Mouse (Mus musculus) testis, postnatal 10 days (tissue): ENCODE data around the gene Gprin3.

Source experiments
- DNase-seq: peaks from one replicate; pipeline ENCODE4 v3.0.0; 2021; ENCODE audit warnings: low spot score

The Gprin3 gene

DNA sequence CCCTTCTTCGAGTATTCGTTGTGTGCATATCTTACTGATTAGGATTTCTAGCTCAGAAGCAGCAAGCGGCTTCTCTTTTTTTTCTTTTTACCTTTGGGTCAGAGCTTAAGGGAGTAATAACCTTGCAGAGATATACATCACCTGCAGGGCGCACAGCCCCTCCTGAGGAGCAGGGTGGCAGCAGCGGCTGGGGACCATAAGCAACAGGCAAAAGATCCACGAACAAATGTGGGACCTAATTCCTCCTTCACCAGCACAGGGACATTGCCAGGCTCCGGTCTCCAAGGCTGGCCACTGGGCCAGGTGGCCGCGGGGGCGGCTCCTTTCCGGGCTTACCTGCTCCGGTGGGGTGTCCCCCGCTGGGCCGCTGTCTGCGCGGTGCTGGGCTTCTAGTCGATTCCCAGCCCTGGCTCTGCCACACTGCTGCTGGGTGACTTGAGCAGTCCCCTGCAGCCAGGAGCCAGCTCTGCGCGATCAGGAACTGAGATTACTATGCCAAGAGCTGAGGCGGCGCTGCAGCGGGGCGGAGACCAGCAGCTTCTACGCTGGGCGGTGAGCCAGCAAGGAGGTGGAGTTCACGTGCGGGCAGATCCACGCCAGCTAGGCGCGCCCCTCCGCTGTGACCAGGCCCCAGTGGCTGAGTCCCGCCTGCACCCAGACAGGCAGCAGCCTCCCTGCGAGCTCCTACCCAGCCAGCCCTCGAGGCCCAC is at the start of gene Gprin3:
Gprin3 (minus strand) TSS at position 471 of the 710 bp plus-strand sequence.
- DNase-seq = peak; percentile 88

GRCm38 (mm10) chr6:59458861-59459260 is 32.8 kb upstream of the Gprin3 start:
- DNase-seq = no peak

GRCm38 (mm10) chr6:59456116-59456515 is 30.0 kb upstream of the Gprin3 start:
- no peak for DNase-seq

- DNase-seq = no peak
These were observed 25.3 kb upstream of the Gprin3 start for GRCm38 (mm10) chr6:59451348-59451747.

- no peak for DNase-seq
These were observed 19.0 kb upstream of the Gprin3 start for GRCm38 (mm10) chr6:59445101-59445503.

GRCm38 (mm10) chr6:59435906-59436305 is 9.8 kb upstream of the Gprin3 start:
- DNase-seq = no peak

DNA sequence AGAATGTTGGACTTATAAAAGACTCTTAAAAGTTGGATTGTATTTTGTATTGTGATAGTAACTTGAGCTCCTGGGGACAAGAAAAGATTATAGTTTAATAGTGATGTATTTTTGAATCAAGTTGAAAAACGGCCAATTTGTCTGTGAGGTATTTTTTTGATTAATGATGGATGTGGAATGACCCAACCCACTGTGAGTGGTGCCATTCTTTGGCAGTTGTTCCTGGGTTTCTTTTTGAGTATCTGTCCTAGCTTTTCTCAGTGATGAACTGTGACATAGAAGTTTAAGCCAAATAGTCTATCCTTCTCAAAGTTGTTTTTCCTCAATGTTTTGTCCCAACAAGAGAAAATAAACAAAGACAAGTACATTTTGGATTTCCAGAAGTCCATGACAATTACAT is 7.0 kb upstream of the Gprin3 start:
- DNase-seq = no peak

GRCm38 (mm10) chr6:59426534-59426885 is 416 bp upstream of the Gprin3 start:
- DNase-seq = no peak

- DNase-seq = no peak
These were observed 988 bp downstream of the Gprin3 start for GRCm38 (mm10) chr6:59424871-59425740.

GRCm38 (mm10) chr6:59423836-59424235 is 2.3 kb downstream of the Gprin3 start:
- no peak for DNase-seq

- DNase-seq = no peak
These were observed 6.8 kb downstream of the Gprin3 start for GRCm38 (mm10) chr6:59419264-59419663.

DNA sequence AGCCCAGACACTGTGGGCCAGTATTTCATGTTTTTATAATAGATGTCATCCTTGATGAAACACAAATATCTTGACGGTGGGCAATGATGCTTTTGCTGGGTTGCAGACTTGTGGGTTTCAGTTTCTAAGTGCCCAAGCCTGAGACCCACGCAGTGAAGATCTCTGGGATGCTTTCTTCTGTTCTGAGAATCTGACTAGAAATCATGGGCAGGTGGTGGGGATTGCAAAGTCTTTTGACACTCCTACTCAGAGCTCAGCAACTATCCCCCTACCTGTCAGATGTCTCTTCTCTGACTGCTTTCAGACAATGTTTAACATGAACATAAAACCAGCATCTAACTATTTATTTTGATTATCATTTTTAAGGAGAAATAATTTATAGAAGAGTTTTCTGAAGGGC is 7.4 kb downstream of the Gprin3 start:
- DNase-seq = no peak

GRCm38 (mm10) chr6:59414816-59415215 is 11.3 kb downstream of the Gprin3 start:
- no peak for DNase-seq

DNA sequence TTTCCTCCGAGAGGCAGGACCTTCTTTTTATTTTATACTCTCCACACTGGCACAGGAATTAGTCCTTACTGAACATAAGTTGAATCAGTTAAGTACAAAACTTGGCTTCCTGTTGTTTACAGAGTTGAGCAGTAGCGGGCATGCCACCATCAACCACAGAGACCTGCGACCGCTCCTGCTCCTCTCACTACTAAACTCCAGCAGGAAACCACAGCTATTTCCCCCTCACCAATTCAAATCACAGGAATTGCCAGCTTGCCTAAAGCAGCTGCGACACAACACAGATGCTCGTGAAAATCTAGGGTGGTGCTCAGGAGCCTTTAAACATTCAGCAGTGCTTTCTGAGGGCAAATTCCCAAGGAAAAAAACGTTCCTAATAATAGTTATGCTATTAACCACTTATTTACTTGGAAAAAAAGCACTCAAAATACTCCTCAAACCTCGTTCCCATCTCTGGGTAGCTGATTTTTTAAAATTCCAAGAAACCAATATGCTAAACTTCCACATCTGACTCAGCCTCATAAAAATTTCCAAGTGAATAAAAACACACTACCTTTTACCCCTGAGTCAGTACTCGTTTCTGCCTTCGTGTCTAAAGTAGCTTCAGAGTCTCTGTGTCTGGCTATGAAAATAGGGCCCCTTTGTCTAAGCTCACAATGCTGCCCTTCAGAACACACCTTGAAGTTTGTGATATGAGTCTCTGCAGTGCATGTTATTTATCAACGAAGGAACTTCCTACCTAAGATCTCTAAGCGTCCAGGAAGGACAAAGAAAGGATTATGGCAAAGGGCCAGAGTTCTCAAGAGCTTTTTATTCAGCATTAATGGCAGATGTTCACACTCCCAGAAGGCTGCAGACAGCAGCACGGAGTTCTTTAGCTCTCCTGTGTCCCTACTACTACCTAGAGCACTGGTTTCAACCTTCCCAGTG is 13.4 kb downstream of the Gprin3 start:
- no peak for DNase-seq

GRCm38 (mm10) chr6:59409001-59409700 is 16.9 kb downstream of the Gprin3 start:
- DNase-seq = no peak

DNA sequence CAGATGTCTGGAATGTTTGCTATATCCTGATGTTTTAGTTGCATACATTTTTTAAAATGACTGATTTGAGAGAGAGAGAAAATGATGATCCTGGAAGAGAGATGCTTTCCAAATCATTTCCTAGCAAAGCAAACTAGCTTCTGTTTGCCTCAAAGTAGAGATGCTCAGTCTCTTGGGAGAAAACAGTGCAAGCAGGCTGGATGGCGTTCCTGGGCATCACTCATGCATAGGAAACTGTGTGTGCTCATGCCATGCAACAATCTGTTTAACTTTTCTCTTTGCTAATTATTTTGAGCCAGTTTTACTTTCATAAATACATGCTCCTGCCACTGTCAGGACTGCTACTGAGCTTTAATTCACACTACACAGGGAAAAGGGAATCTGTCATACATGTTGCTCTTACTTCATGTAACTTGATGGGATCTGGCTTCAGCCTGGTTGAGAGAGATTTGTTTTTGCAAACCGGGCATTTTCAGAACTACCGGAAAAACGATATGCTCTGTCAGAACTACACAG is 18.6 kb downstream of the Gprin3 start:
- DNase-seq = no peak

DNA sequence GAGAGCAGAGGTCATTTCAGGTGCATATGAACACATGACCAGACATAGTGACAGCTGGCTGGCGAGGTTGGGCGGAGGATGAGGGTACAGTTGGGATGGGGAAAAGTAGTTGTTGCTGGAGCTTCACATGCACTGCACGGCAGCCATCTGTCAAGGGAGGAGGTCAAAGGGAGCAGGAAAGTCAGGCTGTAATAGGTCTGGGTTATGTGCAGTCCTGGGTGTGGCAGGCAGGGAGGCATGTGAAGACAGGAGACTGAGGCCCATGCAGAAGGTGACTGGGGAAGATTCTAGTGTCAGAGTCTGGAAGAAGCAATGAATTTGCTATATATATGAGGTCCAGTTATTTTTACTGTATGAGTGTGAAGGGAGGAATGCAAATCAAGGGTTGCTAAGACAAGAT is 35.9 kb downstream of the Gprin3 start:
- DNase-seq = no peak

GRCm38 (mm10) chr6:59365300-59365699 is 60.8 kb downstream of the Gprin3 start:
- DNase-seq = no peak

GRCm38 (mm10) chr6:59363282-59363681 is 62.8 kb downstream of the Gprin3 start:
- no peak for DNase-seq

DNA sequence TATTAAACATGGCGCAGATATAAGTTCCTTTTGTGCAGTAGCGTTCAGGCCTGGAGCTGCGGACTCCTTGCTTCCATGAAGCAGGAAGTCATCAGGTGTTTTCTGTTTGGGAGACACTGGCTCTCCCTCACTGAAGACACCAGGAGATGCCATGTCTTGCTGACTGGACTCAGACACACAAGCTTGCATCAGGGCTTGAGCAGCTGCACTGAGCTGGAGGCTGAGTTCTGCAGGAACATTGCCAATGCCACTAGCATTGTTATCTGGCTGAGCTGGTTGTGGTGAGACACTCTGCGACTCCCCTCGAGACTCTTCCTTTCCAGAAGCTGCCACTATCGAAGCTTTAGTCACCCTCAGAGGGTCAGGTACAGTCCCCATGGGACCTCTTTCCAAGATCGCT is 71.2 kb downstream of the Gprin3 start:
- DNase-seq = no peak

- no peak for DNase-seq
These were observed 74.8 kb downstream of the Gprin3 start for GRCm38 (mm10) chr6:59351108-59351789.
